Mouse (Mus musculus) T-helper 1 cell (primary cell): ENCODE measurements at regions not wholly inside any gene's neighbourhood (a gene's known extent, or its start where the extent isn't known, plus 50 kb on each side); places are given as distances from the start of the nearest gene placed in this dataset.

ENCODE experiments used
- in situ Hi-C: fragments of 300-600 bp; cut with MboI, MseI; formaldehyde crosslinking; loops from one replicate; pipeline ENCODE4 v1.15.1; 2025; ENCODE audit warnings: high pct_unique_total_duplicates

GRCm38 (mm10) chr2:138640654-138641053 lies 384.3 kb downstream of the Btbd3 start:
- in situ Hi-C loops: no loop called here

- in situ Hi-C loops: no loop called here
Observed at GRCm38 (mm10) chr2:138641335-138641734, 385.0 kb downstream of the Btbd3 start.

- in situ Hi-C loops: no loop called here
Observed at GRCm38 (mm10) chr2:138648616-138649015, 392.3 kb downstream of the Btbd3 start.

GRCm38 (mm10) chr2:138659376-138659775 lies 403.0 kb downstream of the Btbd3 start:
- in situ Hi-C loops: no loop called here

GRCm38 (mm10) chr2:138670307-138670706 lies 413.9 kb downstream of the Btbd3 start:
- in situ Hi-C loops: no loop called here

- in situ Hi-C loops: no loop called here
Observed at GRCm38 (mm10) chr2:138674801-138675200, 418.4 kb downstream of the Btbd3 start.

GRCm38 (mm10) chr2:138675229-138676065 lies 419.1 kb downstream of the Btbd3 start:
- in situ Hi-C loops: no loop called here

- in situ Hi-C loops: no loop called here
Observed at GRCm38 (mm10) chr2:138688140-138688871, 431.9 kb downstream of the Btbd3 start.

GRCm38 (mm10) chr2:138689497-138689896 lies 433.1 kb downstream of the Btbd3 start:
- in situ Hi-C loops: no loop called here

- in situ Hi-C loops: no loop called here
Observed at GRCm38 (mm10) chr2:138702783-138703182, 446.4 kb downstream of the Btbd3 start.

GRCm38 (mm10) chr2:138703943-138704541 lies 447.7 kb downstream of the Btbd3 start:
- in situ Hi-C loops: no loop called here

GRCm38 (mm10) chr2:138708763-138709162 lies 452.4 kb downstream of the Btbd3 start:
- in situ Hi-C loops: no loop called here

- in situ Hi-C loops: no loop called here
Observed at GRCm38 (mm10) chr2:138733846-138734245, 477.5 kb downstream of the Btbd3 start.

- in situ Hi-C loops: no loop called here
Observed at GRCm38 (mm10) chr2:138744806-138745205, 488.4 kb downstream of the Btbd3 start.

- in situ Hi-C loops: no loop called here
Observed at GRCm38 (mm10) chr2:138760439-138760963, 504.1 kb downstream of the Btbd3 start.

GRCm38 (mm10) chr2:138761400-138761799 lies 505.0 kb downstream of the Btbd3 start:
- in situ Hi-C loops: no loop called here

GRCm38 (mm10) chr2:138766275-138766842 lies 510.0 kb downstream of the Btbd3 start:
- in situ Hi-C loops: no loop called here

GRCm38 (mm10) chr2:138783781-138784180 lies 527.4 kb downstream of the Btbd3 start:
- in situ Hi-C loops: no loop called here

GRCm38 (mm10) chr2:138792711-138793450 lies 536.5 kb downstream of the Btbd3 start:
- in situ Hi-C loops: no loop called here

- in situ Hi-C loops: no loop called here
Observed at GRCm38 (mm10) chr2:138806196-138806595, 549.8 kb downstream of the Btbd3 start.

GRCm38 (mm10) chr2:138809767-138810166 lies 553.4 kb downstream of the Btbd3 start:
- in situ Hi-C loops: no loop called here
